Mouse (Mus musculus) frontal cortex, postnatal 36 days (tissue): ENCODE measurements around the gene Gm11444.

Experiments used
- DNase-seq, 2 experiments: peaks; one replicate each; pipeline ENCODE4 v3.0.0; 2022; ENCODE audit warnings: low spot score in 2 of 2

The Gm11444 gene

GRCm38 (mm10) chr11:85814678-85815077 is 35.5 kb downstream of the Gm11444 start:
- no peak for DNase-seq

GRCm38 (mm10) chr11:85812201-85812966 is 37.7 kb downstream of the Gm11444 start:
- no peak for DNase-seq

- DNase-seq: no peak
Observed at GRCm38 (mm10) chr11:85811676-85812075, 38.5 kb downstream of the Gm11444 start.

- no peak for DNase-seq
Observed at GRCm38 (mm10) chr11:85811229-85811628, 38.9 kb downstream of the Gm11444 start.

- no peak for DNase-seq
Observed at GRCm38 (mm10) chr11:85807353-85807752, 42.8 kb downstream of the Gm11444 start.

GRCm38 (mm10) chr11:85805779-85806178 is 44.4 kb downstream of the Gm11444 start:
- DNase-seq: no peak

- no peak for DNase-seq
Observed at GRCm38 (mm10) chr11:85804048-85804447, 46.1 kb downstream of the Gm11444 start.

- DNase-seq: no peak
Observed at GRCm38 (mm10) chr11:85800380-85800779, 49.8 kb downstream of the Gm11444 start.

- no peak for DNase-seq
Observed at GRCm38 (mm10) chr11:85799856-85800255, 50.3 kb downstream of the Gm11444 start.

GRCm38 (mm10) chr11:85799456-85799855 is 50.7 kb downstream of the Gm11444 start:
- no peak for DNase-seq
